Mouse (Mus musculus): ENCODE data around the gene Comt. TPM values are rescaled to one million over a fixed set of nuclear protein-coding genes. Genes with fewer than 3 reads are reported as not detected.

Gene Comt
- 11.3 to 19.0 TPM (median 15.8 TPM) in 3 replicates for total RNA-seq (2017)

DNA sequence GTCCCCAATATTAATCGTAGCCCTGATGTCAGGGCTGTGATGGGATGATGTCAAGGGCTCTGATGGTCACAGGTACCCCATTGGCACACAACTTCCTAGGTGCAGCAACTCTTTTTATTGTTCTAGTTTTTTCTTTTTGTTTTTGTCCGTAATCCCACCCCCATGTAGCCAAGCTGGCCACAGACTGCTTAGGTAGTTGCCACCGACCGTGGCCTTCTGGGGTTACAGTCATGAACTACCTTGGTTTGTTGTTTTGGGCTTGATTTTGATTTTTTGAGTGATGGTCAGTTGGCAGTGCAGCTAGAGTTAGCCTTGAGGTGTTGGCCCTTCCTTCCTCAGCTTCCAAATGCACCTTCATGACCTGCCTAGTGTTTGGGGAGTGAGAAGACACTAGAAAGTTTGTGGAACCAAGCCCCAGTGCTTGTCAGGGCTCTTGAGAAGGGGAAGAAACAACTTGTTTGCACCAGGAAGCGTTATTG lies at the start of gene Comt:
Gene Comt, minus strand, starts transcription at position 51 of the 479 bp plus-strand sequence.
- no peak for ATAC-seq (replicated peaks; ENCODE audit: insufficient number of reproducible peaks, low FRiP score, low TSS enrichment, poor library complexity, severe bottlenecking)

DNA sequence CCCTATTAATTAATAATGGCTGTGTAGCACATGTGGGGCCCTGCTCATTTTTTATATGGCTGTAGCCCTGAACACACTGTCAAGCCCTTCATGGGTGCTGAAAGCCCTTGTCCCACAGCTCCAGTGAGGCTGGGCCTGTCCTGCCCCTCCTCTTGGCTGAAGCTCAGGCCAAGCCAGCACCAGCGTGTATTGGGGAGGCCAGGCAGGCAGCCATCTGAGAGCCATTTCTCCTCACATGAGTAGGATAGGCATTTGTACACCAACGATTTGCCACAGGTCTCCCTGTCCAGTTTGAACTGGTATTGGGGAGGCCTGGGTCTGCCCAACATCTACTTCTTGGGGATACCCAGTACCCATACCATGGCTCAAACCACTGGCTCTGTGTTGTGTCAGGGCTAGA lies 47.4 kb upstream of the Comt start:
- ATAC-seq (replicated peaks; ENCODE audit: insufficient number of reproducible peaks, low FRiP score, low TSS enrichment, poor library complexity, severe bottlenecking) = no peak

DNA sequence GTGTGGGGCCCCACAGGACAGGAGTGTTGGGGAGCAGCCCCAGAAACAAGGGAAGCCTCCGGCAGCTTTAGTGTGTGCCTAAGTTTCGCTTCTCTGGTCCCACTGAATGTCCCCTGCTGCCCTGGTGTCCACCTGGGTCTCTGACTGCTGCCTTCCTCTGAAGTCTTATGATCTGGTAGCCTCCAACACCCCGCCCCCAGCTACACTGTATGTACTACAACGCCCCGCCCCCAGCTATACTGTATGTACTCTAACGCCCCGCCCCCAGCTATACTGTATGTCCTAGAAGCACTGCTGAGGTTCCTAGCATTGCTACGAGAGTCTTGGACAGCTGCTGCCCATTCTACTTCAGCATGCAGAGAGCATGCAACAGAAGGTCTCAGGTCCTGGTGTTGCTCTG lies 46.3 kb upstream of the Comt start:
- ATAC-seq (replicated peaks; ENCODE audit: insufficient number of reproducible peaks, low FRiP score, low TSS enrichment, poor library complexity, severe bottlenecking) = no peak

DNA sequence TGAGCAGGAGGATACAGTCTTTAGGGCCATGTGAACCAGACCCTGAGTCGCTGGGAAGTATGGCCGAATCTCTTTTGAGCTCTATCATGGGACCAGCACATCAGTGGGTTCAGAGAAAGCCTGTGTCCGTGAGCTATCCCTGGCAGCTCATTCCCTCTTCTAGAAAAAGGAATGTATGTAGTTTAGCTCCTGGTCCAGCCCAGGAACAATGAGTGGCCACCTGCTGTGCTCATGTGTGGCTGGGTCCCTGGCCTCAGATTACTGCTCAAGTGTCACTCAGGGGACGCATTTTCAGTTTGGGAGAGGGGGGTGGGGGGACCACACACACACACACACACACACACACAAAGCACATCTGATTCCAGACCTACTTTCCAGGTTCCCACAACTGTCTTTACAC lies 45.8 kb upstream of the Comt start:
- ATAC-seq (replicated peaks; ENCODE audit: insufficient number of reproducible peaks, low FRiP score, low TSS enrichment, poor library complexity, severe bottlenecking) = no peak

DNA sequence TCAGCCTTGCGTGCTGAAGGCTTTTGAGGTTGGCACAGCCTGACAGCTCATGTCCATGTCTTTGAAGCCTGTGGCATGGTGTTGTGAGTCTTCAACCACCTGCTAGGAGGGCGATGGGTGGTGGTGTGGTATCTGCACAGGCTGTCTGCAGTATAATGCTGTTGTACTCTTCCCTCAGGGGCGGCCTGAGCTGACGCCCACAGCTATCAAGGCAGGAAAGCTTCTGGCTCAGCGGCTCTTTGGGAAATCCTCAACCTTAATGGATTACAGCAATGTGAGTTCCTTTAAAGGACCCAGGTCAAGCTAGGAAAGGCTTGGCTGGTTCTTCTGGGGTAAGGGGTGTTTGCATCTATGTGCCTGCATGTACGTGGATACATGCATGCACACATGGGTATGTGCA lies 45.3 kb upstream of the Comt start:
- ATAC-seq (replicated peaks; ENCODE audit: insufficient number of reproducible peaks, low FRiP score, low TSS enrichment, poor library complexity, severe bottlenecking) = no peak

DNA sequence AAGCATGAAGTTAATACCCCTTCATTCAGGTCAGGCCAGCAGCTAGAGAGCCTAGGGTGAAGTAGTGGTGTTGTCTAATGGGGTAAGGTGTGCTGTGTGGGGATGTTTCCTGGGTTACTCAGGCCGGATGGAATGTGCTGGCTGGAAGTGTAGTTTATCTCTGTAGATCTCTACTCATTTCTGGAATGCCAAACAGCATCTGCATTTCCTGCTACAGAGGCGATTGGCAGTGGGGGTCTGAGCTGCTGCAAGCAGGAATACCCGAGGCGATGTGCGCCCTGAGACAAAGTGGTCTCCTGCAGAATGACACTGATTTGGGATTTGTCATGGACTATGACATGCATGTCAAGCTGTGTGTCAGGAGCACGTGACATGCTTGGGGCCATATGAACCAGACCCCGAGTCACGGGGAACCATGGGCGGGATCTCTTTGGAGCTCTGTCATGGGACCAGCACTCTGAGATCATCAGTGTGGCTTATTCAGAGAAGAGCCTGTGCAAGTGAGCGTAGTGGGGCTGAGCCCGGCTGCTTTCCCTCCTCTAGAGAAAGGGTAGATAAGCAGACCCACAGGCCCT lies 44.8 kb upstream of the Comt start:
- no peak for ATAC-seq (replicated peaks; ENCODE audit: insufficient number of reproducible peaks, low FRiP score, low TSS enrichment, poor library complexity, severe bottlenecking)

DNA sequence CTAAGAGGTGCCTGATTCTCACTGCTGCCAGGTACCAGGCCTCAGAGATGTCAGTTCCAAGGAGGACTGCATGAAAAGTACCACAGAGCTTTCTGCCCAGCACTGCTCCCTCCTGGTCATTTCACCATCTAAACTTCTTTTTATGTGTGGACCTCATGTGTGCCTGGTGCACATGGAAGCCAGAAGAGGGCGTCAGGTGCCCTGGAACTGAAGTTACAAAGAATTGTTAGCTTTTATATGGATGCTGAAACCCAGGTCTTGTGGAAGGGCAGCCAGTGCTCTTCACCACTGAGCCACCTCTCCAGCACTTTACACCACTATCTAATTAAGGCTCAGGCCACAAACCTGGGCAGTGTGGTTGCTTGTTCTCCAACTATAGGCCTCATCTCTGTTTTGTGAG lies 44.2 kb upstream of the Comt start:
- no peak for ATAC-seq (replicated peaks; ENCODE audit: insufficient number of reproducible peaks, low FRiP score, low TSS enrichment, poor library complexity, severe bottlenecking)

DNA sequence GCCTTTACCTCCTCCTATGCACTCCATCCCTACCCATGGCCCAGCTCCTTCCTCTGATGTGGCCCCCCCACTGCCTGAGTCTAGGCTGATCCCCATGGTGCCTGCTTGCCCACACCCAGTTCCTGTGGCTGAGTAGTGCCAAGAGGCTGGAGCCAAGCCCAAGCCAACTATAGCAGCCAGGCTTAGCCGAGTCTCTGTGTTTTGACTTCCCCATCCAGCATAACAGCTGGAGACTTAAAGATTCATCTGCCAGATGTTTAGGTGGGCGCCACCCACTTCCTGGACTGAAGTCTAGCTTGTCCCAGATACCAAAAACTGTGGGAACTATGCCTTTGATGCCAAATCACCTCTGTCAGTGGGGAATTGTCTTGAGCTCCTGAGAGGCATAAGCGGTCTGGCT lies 37.6 kb upstream of the Comt start:
- no peak for ATAC-seq (replicated peaks; ENCODE audit: insufficient number of reproducible peaks, low FRiP score, low TSS enrichment, poor library complexity, severe bottlenecking)

DNA sequence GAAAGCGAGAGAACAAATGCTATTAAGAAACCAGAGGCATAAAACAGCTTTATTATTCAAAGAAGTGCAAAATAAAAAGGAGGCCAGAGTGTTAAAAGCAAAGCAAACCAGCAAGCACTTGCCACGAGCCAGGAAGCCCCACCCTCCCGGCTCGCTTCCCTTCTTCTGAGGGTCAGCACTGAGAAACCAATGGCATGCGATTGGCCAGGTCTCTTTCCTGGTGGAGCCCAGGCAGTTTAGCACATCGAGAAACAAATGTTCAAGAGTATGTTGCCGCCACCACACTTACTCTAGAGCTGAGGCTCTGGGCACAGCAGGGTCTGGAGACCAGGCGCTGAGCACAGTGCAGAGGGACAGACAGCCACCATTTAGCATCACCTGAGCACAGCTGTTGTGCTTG lies 35.9 kb upstream of the Comt start:
- no peak for ATAC-seq (replicated peaks; ENCODE audit: insufficient number of reproducible peaks, low FRiP score, low TSS enrichment, poor library complexity, severe bottlenecking)

DNA sequence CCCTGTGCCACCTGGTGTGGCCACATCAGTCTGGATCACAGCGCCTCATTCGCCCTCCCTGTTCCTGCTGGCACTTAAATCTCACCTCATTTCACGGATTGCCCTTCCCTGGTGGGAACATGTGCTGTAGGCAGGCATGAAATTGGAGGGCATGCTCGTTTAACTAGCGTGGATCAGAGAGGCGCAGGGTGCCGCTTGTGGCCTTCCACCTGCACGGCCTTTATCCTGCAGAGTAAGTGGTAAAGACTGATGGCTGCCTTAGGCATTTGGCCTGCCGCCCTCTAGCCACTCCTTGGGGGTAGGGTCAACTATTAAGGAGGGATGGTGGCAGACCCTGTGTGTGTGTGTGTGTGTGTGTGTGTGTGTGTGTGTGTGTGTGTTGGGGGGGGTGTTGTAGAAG lies 35.4 kb upstream of the Comt start:
- ATAC-seq (replicated peaks; ENCODE audit: insufficient number of reproducible peaks, low FRiP score, low TSS enrichment, poor library complexity, severe bottlenecking) = no peak

DNA sequence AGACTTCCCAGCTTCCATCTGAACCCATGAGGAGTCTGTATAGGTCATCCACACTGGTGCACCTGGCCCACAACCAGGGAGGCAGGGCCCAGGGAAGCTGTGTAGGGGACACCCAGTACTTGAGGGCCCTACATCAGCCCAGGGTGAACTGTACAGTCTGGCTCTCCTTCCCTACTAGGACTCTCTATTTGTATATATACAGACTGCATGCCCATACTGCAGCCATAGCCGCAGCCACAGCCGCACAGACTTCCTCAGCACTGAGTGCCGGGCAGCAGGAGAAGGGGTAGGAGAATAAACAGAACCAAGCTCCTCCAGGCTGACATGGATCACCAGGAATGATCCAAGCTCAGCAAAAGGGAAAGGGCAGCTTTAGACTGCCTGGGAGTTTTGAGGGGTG lies 34.2 kb upstream of the Comt start:
- no peak for ATAC-seq (replicated peaks; ENCODE audit: insufficient number of reproducible peaks, low FRiP score, low TSS enrichment, poor library complexity, severe bottlenecking)

DNA sequence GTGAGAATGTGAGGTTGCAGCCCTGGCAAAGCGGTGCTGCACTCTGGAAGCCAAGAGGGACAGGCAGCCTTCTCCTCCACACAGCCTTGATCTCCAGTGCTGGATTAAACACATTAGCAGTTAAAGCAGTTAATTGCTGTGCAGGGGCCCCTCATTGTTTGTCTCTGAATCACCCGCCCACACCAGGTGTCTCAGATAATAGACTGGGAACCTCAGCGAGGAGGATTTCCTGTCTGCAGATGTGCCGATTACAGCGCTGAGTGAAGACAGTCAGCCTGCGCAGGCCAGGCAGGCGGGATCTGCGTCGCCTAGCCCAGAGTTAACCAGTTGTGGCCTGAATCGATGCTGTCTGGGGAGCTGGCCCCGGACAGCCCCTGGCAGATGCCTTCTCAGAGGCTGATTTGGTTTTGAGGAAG lies 33.3 kb upstream of the Comt start:
- no peak for ATAC-seq (replicated peaks; ENCODE audit: insufficient number of reproducible peaks, low FRiP score, low TSS enrichment, poor library complexity, severe bottlenecking)

DNA sequence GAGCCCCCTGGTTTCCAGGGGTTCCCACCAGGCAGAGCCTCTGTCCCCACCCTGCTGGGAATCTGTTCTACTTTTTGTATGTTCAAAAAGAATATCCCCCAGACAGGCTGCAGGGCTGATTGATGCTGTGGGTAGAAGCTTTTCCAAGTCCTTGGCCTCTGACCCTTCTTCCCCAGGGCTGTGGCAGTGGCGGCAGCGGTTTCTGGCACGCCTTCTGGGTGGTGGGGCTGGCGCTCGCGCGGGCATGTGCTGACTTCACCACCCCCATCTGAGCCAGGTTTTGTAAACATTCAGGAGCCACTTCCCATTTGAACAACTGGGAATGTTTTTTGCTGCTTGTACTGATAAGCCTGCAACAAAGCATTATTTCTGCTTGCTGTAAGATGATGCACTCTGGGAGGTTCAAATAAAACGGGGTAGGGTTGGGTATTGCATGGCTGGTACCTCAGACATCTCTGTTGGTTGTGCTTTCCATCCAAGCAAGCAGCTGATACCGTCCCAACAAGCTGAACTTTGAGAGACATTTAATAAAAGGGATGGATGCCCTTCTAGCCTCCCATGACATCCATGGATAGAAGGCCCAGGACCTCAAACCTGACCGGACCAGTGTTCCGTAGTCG lies 32.8 kb upstream of the Comt start:
- no peak for ATAC-seq (replicated peaks; ENCODE audit: insufficient number of reproducible peaks, low FRiP score, low TSS enrichment, poor library complexity, severe bottlenecking)

DNA sequence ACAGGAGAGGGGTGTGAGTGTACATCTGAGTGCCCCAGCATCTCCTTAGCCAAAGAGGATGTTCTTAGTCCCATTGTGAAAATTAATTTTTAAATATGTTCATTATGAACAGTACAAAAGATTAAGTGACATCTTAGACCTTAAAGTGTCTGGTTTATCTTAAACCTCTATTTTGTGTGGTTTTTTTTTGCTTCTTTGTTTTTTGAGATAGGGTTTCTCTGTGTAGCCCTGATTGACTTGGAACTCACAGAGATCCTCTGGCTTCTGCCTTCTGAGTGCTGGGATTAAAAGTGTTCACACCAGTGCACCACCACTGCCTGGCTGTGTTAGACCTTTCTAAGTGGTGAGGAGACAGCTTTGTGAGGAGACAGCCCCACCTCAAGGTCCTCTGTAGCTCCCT lies 32.0 kb upstream of the Comt start:
- no peak for ATAC-seq (replicated peaks; ENCODE audit: insufficient number of reproducible peaks, low FRiP score, low TSS enrichment, poor library complexity, severe bottlenecking)

DNA sequence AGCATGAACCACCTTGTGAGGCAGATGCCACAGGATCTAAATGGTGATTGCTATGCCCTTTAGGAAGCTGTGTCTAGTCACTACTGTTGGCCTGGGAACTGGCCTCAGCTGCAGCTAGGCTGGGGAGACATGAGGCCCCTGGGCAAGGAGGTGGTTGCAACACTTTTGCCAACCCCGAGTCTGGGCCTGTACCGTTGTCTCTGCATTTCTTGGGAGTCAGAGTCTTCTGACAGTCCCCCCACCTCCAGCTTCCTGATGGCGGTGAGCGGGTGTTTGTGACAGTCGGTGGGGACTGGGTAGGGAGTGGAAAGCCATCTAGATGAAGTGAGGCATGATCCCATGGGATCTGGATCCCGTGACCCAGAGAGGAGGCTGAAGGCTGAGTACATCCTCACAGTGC lies 28.8 kb upstream of the Comt start:
- ATAC-seq (replicated peaks; ENCODE audit: insufficient number of reproducible peaks, low FRiP score, low TSS enrichment, poor library complexity, severe bottlenecking) = no peak

DNA sequence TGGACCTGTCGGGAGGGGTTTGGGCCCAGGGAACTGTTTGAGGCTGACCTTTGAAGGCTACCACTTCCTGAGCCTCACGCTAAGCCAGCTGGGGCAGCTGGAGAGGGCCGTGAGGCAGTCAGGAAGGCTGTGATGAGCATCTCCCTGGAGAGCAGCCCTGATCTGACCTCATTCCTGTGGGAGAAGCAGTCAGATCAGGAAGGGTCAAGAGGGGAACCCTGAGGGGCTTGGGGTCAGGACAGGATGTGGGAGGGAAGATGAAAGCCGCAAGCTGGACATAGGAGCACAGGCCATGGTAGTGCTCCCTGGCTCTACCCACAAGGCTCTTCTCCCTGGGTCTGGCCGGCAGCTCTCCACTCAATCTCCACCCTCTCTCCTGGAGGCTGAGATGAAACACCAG lies 27.2 kb upstream of the Comt start:
- no peak for ATAC-seq (replicated peaks; ENCODE audit: insufficient number of reproducible peaks, low FRiP score, low TSS enrichment, poor library complexity, severe bottlenecking)

DNA sequence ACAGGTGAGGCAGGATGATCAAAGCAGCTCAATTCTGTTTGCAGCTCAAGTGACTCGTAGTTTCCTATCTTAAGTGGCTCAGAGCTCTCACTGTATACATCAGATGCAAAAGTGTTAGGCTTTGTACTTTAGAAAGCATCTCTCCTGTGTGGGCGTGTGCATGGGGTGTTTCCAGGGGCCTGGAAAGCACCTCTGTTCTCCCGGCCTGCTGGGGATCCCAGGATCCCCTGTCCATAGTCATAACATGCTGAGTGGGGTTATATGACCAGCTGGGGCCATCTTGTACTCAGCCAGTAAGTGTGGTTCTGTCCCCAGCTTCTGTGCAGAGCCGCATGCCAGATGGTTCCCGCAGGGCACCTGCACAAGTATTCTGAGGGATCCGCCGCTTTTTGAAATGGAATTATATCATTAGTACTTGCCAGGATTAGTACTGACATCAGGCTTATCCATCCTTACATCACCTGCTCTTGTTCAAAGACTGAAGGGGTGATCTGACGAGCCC lies 25.8 kb upstream of the Comt start:
- ATAC-seq (replicated peaks; ENCODE audit: insufficient number of reproducible peaks, low FRiP score, low TSS enrichment, poor library complexity, severe bottlenecking) = no peak

DNA sequence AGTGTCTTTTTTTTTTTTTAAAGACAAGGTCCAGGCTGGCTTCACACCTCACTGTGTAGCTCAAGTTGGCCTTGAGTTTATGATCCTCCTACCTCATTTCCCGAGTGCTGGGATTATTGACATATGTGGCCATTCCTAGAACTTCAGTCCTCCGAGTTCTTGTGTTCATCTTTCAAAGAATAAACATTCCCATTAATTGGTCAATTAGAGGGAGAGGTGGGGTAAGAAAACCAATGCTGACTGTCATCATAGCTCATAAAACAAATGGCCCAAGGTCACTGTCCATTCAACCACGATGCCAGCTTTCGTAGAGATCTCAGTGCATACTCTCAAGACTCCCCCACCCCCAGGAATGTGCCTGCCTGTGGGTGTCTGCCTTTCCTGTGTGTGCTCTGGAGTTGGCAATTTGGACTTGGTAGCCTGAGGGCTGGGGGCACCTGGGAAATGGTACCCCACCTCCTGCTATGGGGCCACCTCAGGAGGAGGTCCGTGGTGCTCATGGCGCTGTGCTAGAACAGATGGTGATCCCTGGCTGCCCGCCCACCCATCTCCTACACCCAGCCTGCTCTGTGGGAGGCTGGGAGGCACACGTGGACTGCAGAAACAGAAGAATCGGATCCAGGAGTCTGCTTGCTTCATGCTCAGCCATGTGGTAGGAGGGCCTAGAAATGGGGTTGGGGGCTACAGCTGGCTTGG lies 25.0 kb upstream of the Comt start:
- no peak for ATAC-seq (replicated peaks; ENCODE audit: insufficient number of reproducible peaks, low FRiP score, low TSS enrichment, poor library complexity, severe bottlenecking)

DNA sequence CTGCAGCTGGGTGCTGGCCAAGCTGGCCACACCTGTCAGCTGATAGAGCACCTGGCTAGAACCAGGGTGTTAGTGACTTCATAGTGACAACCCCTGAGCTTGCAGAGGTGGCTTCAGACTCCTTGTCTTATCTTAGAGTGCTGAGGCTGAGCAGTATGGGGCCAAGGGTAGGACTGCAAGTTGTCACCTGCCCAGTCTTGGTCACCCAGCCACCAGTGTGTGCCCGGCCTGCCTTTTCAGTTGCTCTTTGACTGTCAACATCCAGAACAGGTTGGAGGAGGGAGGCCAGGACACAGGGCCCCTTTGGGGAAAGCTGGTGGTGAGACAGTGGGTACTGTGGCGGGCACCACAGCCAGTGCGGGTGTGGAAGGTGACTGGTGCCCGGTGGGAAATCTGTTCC lies 22.4 kb upstream of the Comt start:
- no peak for ATAC-seq (replicated peaks; ENCODE audit: insufficient number of reproducible peaks, low FRiP score, low TSS enrichment, poor library complexity, severe bottlenecking)

DNA sequence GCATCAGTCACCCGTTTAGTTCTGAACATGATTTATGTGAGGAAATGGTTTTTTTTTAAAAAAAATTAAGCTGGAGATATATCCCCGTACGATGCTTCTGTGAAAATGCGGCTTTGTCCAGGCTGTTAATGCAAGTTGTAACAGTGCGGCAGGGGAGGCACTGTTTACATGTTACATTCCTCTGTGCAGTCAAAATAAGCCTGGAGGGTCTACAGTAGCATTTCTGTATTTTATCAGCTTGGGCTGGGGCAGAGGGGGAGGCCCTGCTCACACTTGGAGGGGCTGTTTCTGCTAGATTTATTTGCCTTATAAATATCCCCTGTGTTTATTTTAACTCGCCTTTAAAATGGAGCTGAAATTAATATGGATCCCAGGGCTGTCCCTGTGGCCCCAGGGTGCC lies 21.5 kb upstream of the Comt start:
- no peak for ATAC-seq (replicated peaks; ENCODE audit: insufficient number of reproducible peaks, low FRiP score, low TSS enrichment, poor library complexity, severe bottlenecking)
